In the genomic region with DNA sequence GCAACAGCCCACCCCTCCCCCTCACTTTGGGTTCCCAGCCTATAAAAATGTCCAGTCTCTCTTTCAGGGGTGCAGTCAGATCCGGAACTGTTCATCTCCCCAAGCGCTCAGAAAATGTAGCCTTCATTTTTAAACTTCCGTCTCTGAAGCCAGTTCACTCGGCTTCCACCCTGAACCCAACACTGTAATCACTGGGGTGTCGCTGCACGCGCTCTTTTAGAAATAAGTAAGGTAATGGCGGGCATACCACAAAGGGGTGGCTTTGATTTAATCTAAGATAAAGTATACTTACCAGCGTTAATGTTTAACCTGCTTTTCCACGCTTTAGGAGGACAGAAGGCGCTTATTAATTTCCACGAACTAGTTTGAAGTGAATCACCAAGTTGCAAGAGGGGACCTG, we compare ENCODE assay signal across 10 mouse cellular contexts.
"Had no signal": no experiment of that assay in that cellular context is flagged by ENCODE, and none has a peak within 500 bp of the region (broad histone marks: within the 10 kb centered on the region; RNA-seq: fewer than 3 reads in every experiment).

No protein-coding gene starts in this region.

- H3K4me3 ChIP-seq: hindbrain, embryonic 15.5 days; limb, embryonic 10.5 days; liver, embryonic 15.5 days; midbrain, embryonic 13.5 days had no signal

- H3K27ac ChIP-seq: hindbrain, embryonic 15.5 days; limb, embryonic 10.5 days; liver, embryonic 15.5 days; midbrain, embryonic 13.5 days had no signal

- H3K4me2 ChIP-seq: hindbrain, embryonic 15.5 days; liver, embryonic 11.5 days; liver, embryonic 15.5 days; midbrain, embryonic 13.5 days had no signal

- DNase-seq: lung, postnatal 10 days; right cerebral cortex, postnatal 14 days; thymus, adult 2 months; thymus, postnatal 25 days had no signal

- H3K27me3 ChIP-seq: hindbrain, embryonic 15.5 days; liver, embryonic 15.5 days; midbrain, embryonic 13.5 days had no signal

- H3K36me3 ChIP-seq: hindbrain, embryonic 15.5 days; limb, embryonic 10.5 days; liver, embryonic 15.5 days; midbrain, embryonic 13.5 days had no signal

- H3K9ac ChIP-seq: hindbrain, embryonic 15.5 days; liver, embryonic 15.5 days; midbrain, embryonic 13.5 days had no signal

- H3K9me3 ChIP-seq: hindbrain, embryonic 15.5 days; limb, embryonic 10.5 days; liver, embryonic 15.5 days; midbrain, embryonic 13.5 days had no signal

- H3K4me1 ChIP-seq: limb, embryonic 10.5 days; liver, embryonic 15.5 days had no signal

- ATAC-seq: intestine, embryonic 16.5 days; midbrain, embryonic 13.5 days had no signal
